Mouse (Mus musculus): ENCODE data around the gene Ssr1. TPM values are rescaled to one million over a fixed set of nuclear protein-coding genes. Genes with fewer than 3 reads are reported as not detected.

Gene Ssr1
- polyA plus RNA-seq (2012; fragmentation: generic; extraction: Trizol), result 70.7 TPM
- long read RNA-seq, experiment 1, full-length matches to known transcripts, result 131 of 164 reads
- long read RNA-seq, experiment 1, partial matches to known transcripts, result 10 of 164 reads
- long read RNA-seq, experiment 1, other reads (novel, unspliced or antisense), result 23 of 164 reads
- long read RNA-seq, experiment 2, full-length matches to known transcripts, result 1,501 of 1,541 reads
- long read RNA-seq, experiment 2, partial matches to known transcripts, result 18 of 1,541 reads
- long read RNA-seq, experiment 2, other reads (novel, unspliced or antisense), result 22 of 1,541 reads

DNA sequence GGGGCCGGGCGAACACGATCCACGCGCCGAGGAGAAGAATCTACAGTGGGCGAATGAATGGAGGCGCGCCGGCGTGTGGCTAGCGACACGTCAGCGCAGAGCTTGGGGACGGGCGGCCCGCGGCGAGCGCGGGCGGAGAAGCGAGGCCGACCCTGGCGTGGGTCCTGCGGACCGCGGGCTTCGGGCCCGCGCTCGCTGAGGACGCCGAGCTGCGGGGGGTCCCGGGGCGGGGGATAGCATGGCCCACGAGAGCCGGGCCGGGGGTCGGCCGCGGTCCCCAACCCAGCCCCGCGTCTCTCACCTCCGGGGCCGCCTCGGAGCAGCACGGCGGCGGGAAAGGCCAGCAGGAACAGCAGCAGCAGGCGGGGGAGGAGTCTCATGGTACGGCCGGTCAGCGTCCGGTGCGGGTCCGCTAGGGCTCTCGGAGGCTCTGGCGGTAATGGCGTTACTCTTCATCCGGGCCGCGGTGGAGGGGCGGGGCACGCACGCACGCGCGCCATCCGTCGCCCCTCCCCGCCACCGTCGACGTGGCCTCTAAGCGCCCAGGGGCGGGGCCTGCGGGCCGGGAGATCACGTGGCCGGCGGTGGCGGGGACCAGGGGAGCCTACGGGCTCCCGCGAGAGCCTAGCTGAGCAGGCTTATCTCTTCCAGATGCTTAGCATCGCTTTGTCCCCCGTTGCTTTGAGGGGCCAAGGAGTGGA is at the start of gene Ssr1:
TSS of gene Ssr1 (minus strand) at position 514 of the 701 bp plus-strand sequence.
- Histone ChIP-seq H3K4me3 (ENCODE audit: insufficient read depth, poor library complexity, severe bottlenecking) (peak within 1 kb of the TSS; percentile 75), H3ac (ENCODE audit: control insufficient read depth, insufficient read length, low read depth) (peak within 1 kb of the TSS; percentile 88), H3K79me2 (ENCODE audit: control insufficient read depth, insufficient read depth) (peaks cover 52% of the 10 kb centered on the region), H3K36me3 (ENCODE audit: control insufficient read depth, insufficient read depth) (peaks cover 28% of the 10 kb centered on the region), H3K27me3 (ENCODE audit: control insufficient read depth, insufficient read depth, insufficient read length) (peaks cover 5% of the 10 kb centered on the region), H3K79me3 (ENCODE audit: low read depth) (peaks cover 38% of the 10 kb centered on the region)
- TF ChIP-seq USF1 (IDR thresholded peaks at IDR 0.05; ENCODE audit: low read depth) (peak; percentile 77), MYOD1 (IDR thresholded peaks at IDR 0.05; ENCODE audit: control insufficient read depth, insufficient read length, low read depth) (no peak), MAX (IDR thresholded peaks at IDR 0.05) (no peak), FOSL1 (IDR thresholded peaks at IDR 0.05; ENCODE audit: insufficient read depth, low read length, poor library complexity, severe bottlenecking) (no peak)

GRCm38 (mm10) chr13:38037811-38038210 is 43.8 kb upstream of the Ssr1 start:
- Histone ChIP-seq H3ac (ENCODE audit: control insufficient read depth, insufficient read length, low read depth) (peak overlapping the region; percentile 76), H3K79me2 (ENCODE audit: control insufficient read depth, insufficient read depth) (peaks cover 39% of the 10 kb centered on the region), H3K79me3 (ENCODE audit: low read depth) (peaks cover 23% of the 10 kb centered on the region), H3K36me3 (ENCODE audit: control insufficient read depth, insufficient read depth) (peaks cover 26% of the 10 kb centered on the region), H3K4me3 (ENCODE audit: insufficient read depth, poor library complexity, severe bottlenecking) (peak overlapping the region; percentile 95), H3K27me3 (ENCODE audit: control insufficient read depth, insufficient read depth, insufficient read length) (no peaks in the 10 kb centered on the region)
- TF ChIP-seq FOSL1 (IDR thresholded peaks at IDR 0.05; ENCODE audit: insufficient read depth, low read length, poor library complexity, severe bottlenecking), result no peak
- no peak for TF ChIP-seq MYOD1 (IDR thresholded peaks at IDR 0.05; ENCODE audit: control insufficient read depth, insufficient read length, low read depth)
- no peak for TF ChIP-seq USF1 (IDR thresholded peaks at IDR 0.05; ENCODE audit: low read depth)
- no peak for TF ChIP-seq CEBPB (IDR thresholded peaks at IDR 0.05; ENCODE audit: low read depth)
- no peak for TF ChIP-seq CTCF (IDR thresholded peaks at IDR 0.05; ENCODE audit: control insufficient read depth, insufficient read depth, insufficient read length)
- TF ChIP-seq MYOG (IDR thresholded peaks at IDR 0.05; ENCODE audit: control insufficient read depth, extremely low read depth, insufficient read length), result no peak
- no peak for TF ChIP-seq MAX (IDR thresholded peaks at IDR 0.05)

- Histone ChIP-seq H3ac (ENCODE audit: control insufficient read depth, insufficient read length, low read depth) (peak within 1 kb of the TSS; percentile 80), H3K4me3 (ENCODE audit: insufficient read depth, poor library complexity, severe bottlenecking) (peak within 1 kb of the TSS; percentile 95), H3K79me2 (ENCODE audit: control insufficient read depth, insufficient read depth) (peaks cover 39% of the 10 kb centered on the region), H3K79me3 (ENCODE audit: low read depth) (peaks cover 23% of the 10 kb centered on the region), H3K27me3 (ENCODE audit: control insufficient read depth, insufficient read depth, insufficient read length) (no peaks in the 10 kb centered on the region), H3K36me3 (ENCODE audit: control insufficient read depth, insufficient read depth) (peaks cover 22% of the 10 kb centered on the region)
- no peak for TF ChIP-seq MYOD1 (IDR thresholded peaks at IDR 0.05; ENCODE audit: control insufficient read depth, insufficient read length, low read depth)
- peak; percentile 40 for TF ChIP-seq MAX (IDR thresholded peaks at IDR 0.05)
- no peak for TF ChIP-seq CEBPB (IDR thresholded peaks at IDR 0.05; ENCODE audit: low read depth)
These were observed 43.1 kb upstream of the Ssr1 start, which contains the start of gene Cage1 for GRCm38 (mm10) chr13:38037044-38037687. TSS of gene Cage1 (minus strand) at chr13:38037069.

DNA sequence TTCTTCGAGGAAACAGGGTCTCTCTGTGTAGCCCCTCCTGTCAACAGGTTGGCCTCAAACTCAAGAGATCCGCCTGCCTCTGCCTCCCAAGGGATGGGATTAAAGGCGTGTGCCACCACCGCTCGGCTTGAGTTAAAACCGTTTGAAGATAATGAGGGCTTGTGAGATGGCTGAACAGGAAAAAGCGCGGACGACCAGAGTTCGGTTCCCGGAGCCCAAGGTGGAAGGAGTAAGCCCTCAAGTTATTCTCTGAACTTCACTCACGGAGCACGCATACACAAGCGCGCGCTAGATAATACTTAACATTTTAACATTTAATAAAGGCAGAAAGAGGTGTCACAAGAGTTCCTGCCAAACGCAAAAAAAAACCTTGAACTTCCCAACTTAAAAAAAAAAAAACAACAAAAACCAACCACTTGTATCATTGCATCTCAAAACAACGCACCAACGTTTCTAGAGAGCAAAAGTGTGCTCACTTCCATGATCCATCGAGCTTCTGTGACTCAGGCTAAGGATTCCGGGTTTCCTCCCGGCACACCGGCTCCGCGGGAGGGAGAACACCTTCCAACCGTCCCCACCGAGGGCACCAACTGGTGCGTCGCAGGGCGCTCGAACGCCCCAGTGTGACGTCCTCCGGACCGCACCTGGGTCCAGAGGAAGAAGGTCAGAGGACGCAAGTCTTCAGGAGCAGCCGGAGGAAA is 42.5 kb upstream of the Ssr1 start, which contains the start of gene Riok1:
TSS of gene Riok1 (plus strand) at position 653 of the 701 bp plus-strand sequence.
- peaks cover 17% of the 10 kb centered on the region for H3K36me3 ChIP-seq (ENCODE audit: control insufficient read depth, insufficient read depth)
- peaks cover 38% of the 10 kb centered on the region for H3K79me2 ChIP-seq (ENCODE audit: control insufficient read depth, insufficient read depth)
- no peaks in the 10 kb centered on the region for H3K27me3 ChIP-seq (ENCODE audit: control insufficient read depth, insufficient read depth, insufficient read length)
- TF ChIP-seq MYOD1 (IDR thresholded peaks at IDR 0.05; ENCODE audit: control insufficient read depth, insufficient read length, low read depth), result no peak
- no peak for TF ChIP-seq CEBPB (IDR thresholded peaks at IDR 0.05; ENCODE audit: low read depth)
- H3K79me3 ChIP-seq (ENCODE audit: low read depth), result peaks cover 23% of the 10 kb centered on the region
- H3ac ChIP-seq (ENCODE audit: control insufficient read depth, insufficient read length, low read depth), result peak within 1 kb of the TSS; percentile 80
- H3K4me3 ChIP-seq (ENCODE audit: insufficient read depth, poor library complexity, severe bottlenecking), result peak within 1 kb of the TSS; percentile 95

DNA sequence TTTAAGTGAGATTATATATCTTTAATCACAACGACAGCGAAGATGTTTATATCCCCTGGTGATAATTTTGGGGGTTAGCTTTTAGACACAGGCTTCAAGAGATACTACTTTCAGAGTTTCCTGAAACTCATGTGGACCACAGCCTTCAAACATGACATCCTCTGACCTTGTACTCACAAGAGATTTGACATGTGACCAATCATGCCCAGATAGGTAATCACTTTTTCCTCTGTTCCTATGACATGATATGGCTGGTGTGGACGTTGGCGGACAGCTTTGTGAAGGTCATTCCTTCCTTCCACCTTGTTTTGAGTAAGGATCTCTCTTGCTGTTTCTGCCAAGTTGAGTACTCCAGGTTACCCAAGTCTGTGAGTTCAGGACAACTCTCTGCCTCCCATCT is 34.4 kb upstream of the Ssr1 start:
- H3K4me3 ChIP-seq (ENCODE audit: insufficient read depth, poor library complexity, severe bottlenecking), result no peak overlapping the region
- H3K36me3 ChIP-seq (ENCODE audit: control insufficient read depth, insufficient read depth), result no peaks in the 10 kb centered on the region
- H3K27me3 ChIP-seq (ENCODE audit: control insufficient read depth, insufficient read depth, insufficient read length), result no peaks in the 10 kb centered on the region
- H3ac ChIP-seq (ENCODE audit: control insufficient read depth, insufficient read length, low read depth), result no peak overlapping the region
- H3K79me2 ChIP-seq (ENCODE audit: control insufficient read depth, insufficient read depth), result no peaks in the 10 kb centered on the region
- no peak for TF ChIP-seq MYOD1 (IDR thresholded peaks at IDR 0.05; ENCODE audit: control insufficient read depth, insufficient read length, low read depth)
- no peaks in the 10 kb centered on the region for H3K79me3 ChIP-seq (ENCODE audit: low read depth)
